Mouse (Mus musculus) forebrain, embryonic 13.5 days (tissue): Measurements from ENCODE around the gene Acox2. TPM values are rescaled to one million over a fixed set of nuclear protein-coding genes. Genes with fewer than 3 reads are reported as not detected.

Experiments used
- polyA plus RNA-seq: library from polyadenylated mRNA; unstranded; fragments of >200 nt; fragmentation: Nextera tagmentation; extraction: Ambion mirVana; gene quantifications from 2 replicates; pipeline ENCODE4 v1.2.1, GENCODE M21; 2015

Gene Acox2
- polyA plus RNA-seq, 1 experiment from 2014 or later, result not detected

Other genes with a start within 250 kb of the Acox2 start
- gene Rpp14, start 179.0 kb downstream of the Acox2 start, polyA plus RNA-seq, result 56.4 and 57.3 TPM in 2 replicates
- gene Pxk, start 161.1 kb downstream of the Acox2 start, polyA plus RNA-seq, result 39.4 and 40.6 TPM in 2 replicates
- gene Pdhb, start 86.3 kb downstream of the Acox2 start, polyA plus RNA-seq, result 238 and 247 TPM in 2 replicates
- gene Kctd6, start 45.2 kb downstream of the Acox2 start, polyA plus RNA-seq, result 4.6 and 5.6 TPM in 2 replicates
- 0.26 and 0.30 TPM in 2 replicates for gene Fam107a, start 58.7 kb upstream of the Acox2 start, polyA plus RNA-seq
- not detected in 2 replicates for gene Oit1, start 119.4 kb upstream of the Acox2 start, polyA plus RNA-seq